ENCODE assay signal across 9 mouse cellular contexts in the genomic region with DNA sequence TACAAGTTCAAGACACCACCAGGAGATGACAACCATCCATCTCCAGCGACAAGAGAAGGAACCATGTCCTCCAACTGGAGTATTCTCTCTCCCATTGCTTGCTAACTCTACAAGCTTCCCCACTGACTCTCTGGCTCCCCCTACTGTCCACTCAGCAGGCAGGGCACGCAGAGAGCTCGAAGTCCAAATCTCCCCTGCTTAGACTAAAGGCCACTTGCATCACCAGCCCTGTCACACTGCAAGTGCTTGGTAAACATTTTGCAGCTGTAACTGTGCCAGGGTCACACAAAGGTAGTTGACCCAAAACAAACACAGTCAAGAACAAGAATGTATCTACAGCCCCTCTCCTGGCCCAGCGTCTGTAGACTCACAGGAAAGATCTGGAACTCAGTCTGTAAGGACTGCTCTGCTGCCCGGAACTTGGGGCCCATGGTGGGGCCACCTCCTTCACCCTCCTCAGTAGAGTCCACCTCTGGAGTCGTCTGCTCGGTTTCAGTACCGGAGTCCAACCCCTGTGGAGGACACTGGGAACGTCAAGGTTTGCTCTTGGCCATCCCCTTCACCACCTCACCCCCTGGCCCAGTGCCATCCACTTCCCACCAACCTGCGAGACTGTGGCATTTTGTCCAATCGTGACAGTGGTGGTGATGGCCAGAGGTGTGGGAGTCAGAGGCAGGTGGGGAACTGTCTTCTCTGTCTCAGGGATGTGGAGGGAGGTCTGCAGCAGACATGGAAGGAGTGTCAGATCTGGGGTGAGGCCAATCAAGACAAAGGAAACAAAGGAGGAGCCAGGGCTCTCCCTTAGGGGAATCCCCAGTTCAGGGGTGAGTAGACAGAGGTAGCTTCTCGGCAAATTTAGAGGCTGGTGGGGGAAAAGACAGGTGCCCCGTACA. TPM values are rescaled to one million over a fixed set of nuclear protein-coding genes. Genes with fewer than 3 reads are reported as not detected.
DNase-seq lines count a peak whose midpoint lies in the region; ATAC-seq and TF ChIP-seq lines count a peak whose summit lies in the region.
"Had no signal": no experiment of that assay in that cellular context is flagged by ENCODE, and none has a peak within 500 bp of the region (broad histone marks: within the 10 kb centered on the region; RNA-seq: fewer than 3 reads in every experiment).

No protein-coding gene starts in this region.

- H3K36me3 ChIP-seq in forebrain, embryonic 11.5 days (ENCODE audit: control insufficient read depth, insufficient read depth, low read length): no peaks in the 10 kb centered on the region
- H3K36me3 ChIP-seq in forebrain, embryonic 12.5 days (replicated peaks): no peaks in the 10 kb centered on the region
- H3K36me3 ChIP-seq in lung, embryonic 14.5 days (ENCODE audit: insufficient read depth): no peaks in the 10 kb centered on the region

- H3K9ac ChIP-seq in forebrain, embryonic 11.5 days (ENCODE audit: low read length): no peak overlapping the region
- H3K9ac ChIP-seq in forebrain, embryonic 12.5 days: no peak overlapping the region
- H3K9ac ChIP-seq in lung, embryonic 14.5 days: no peak overlapping the region

- ATAC-seq in forebrain, embryonic 11.5 days (replicated peaks; ENCODE audit: low FRiP score): no peak
- no peak for ATAC-seq in forebrain, embryonic 12.5 days (ENCODE audit: low FRiP score)
- ATAC-seq in erythroblast, adult 5-6 weeks (replicated peaks; ENCODE audit: low FRiP score, poor library complexity, severe bottlenecking): peak; percentile 65
- ATAC-seq in lung, embryonic 14.5 days (ENCODE audit: insufficient read depth): no peak

- DNase-seq in forebrain, embryonic 11.5 days (ENCODE audit: low spot score): peak; percentile 59
- DNase-seq in 416B (ENCODE audit: low read depth): peak; percentile 79
- peak; percentile 67 for DNase-seq in adrenal gland, postnatal 25 days
- DNase-seq in kidney, postnatal 14 days: peak; percentile 57
- DNase-seq in lung, embryonic 14.5 days: peak; percentile 46
- DNase-seq in spleen, postnatal 10 days (ENCODE audit: low spot score in 2 of 2): peak; percentile 35 to 63

- no peaks in the 10 kb centered on the region for H3K27me3 ChIP-seq in forebrain, embryonic 11.5 days (ENCODE audit: control insufficient read depth, insufficient read depth, low read length)
- H3K27me3 ChIP-seq in forebrain, embryonic 12.5 days: 0 out of 2 replicates have a peak, but pooled peaks cover 10% of the 10 kb centered on the region
- H3K27me3 ChIP-seq in lung, embryonic 14.5 days (ENCODE audit: insufficient read depth, low read length): no peaks in the 10 kb centered on the region

- H3K27ac ChIP-seq in forebrain, embryonic 11.5 days (ENCODE audit: low read depth, low read length): no peak overlapping the region
- no peak overlapping the region for H3K27ac ChIP-seq in forebrain, embryonic 12.5 days
- no peak overlapping the region for H3K27ac ChIP-seq in lung, embryonic 14.5 days (ENCODE audit: low read depth)

- H3K4me3 ChIP-seq in forebrain, embryonic 11.5 days (ENCODE audit: low read depth, low read length): no peak overlapping the region
- no peak overlapping the region for H3K4me3 ChIP-seq in forebrain, embryonic 12.5 days (replicated peaks)
- H3K4me3 ChIP-seq in lung, embryonic 14.5 days (ENCODE audit: low read depth, low read length): no peak overlapping the region

- TF ChIP-seq CTCF in lung, embryonic 14.5 days (IDR thresholded peaks at IDR 0.05; ENCODE audit: low read depth): peak; percentile 73

- no peaks in the 10 kb centered on the region for H3K4me1 ChIP-seq in forebrain, embryonic 11.5 days (replicated peaks; ENCODE audit: control insufficient read depth, insufficient read depth, low read length)
- H3K4me1 ChIP-seq in forebrain, embryonic 12.5 days: no peaks in the 10 kb centered on the region
- H3K4me1 ChIP-seq in lung, embryonic 14.5 days (ENCODE audit: insufficient read depth): no peaks in the 10 kb centered on the region

- no peak overlapping the region for H3K4me2 ChIP-seq in forebrain, embryonic 11.5 days (ENCODE audit: low read depth, low read length, severe bottlenecking)
- H3K4me2 ChIP-seq in forebrain, embryonic 12.5 days: no peak overlapping the region
- no peak overlapping the region for H3K4me2 ChIP-seq in lung, embryonic 14.5 days

- 77% methylated on average over 13 of the region's 13 CpGs for WGBS in forebrain, embryonic 11.5 days
- WGBS in forebrain, embryonic 12.5 days: 82% methylated on average over 13 of the region's 13 CpGs
- 60% methylated on average over 13 of the region's 13 CpGs for WGBS in lung, embryonic 14.5 days

- H3K9me3 ChIP-seq in forebrain, embryonic 11.5 days (ENCODE audit: control insufficient read depth, low read length): no peaks in the 10 kb centered on the region
- H3K9me3 ChIP-seq in forebrain, embryonic 12.5 days: 0 out of 2 replicates have a peak, but pooled peaks cover 5% of the 10 kb centered on the region
- H3K9me3 ChIP-seq in lung, embryonic 14.5 days (ENCODE audit: low read depth, low read length): no peaks in the 10 kb centered on the region; the same call in 1 of the 2 replicates

RNA-seq across cellular contexts. Expression of a gene that starts 10.4 kb away (rescaled TPM):
- 0.52 and 0.59 TPM in 2 replicates for polyA plus RNA-seq in forebrain, embryonic 11.5 days (2014; fragmentation: Nextera tagmentation; extraction: Ambion mirVana)
- 0.29 and 0.55 TPM in 2 replicates for polyA plus RNA-seq in forebrain, embryonic 12.5 days (2016; fragmentation: Nextera tagmentation; extraction: Ambion mirVana)
- 178 and 222 TPM in 2 replicates for total RNA-seq in adrenal gland, postnatal 25 days (2021)
- not detected in 2 replicates for total RNA-seq in erythroblast, adult 5-6 weeks (2015; ENCODE audit: low replicate concordance)
- 0.26 TPM in 1 of 2 replicates, not detected in the other for total RNA-seq in erythroblast, adult 5-6 weeks (2017; ENCODE audit: low replicate concordance)
- 0.22 and 0.26 TPM in 2 replicates for polyA plus RNA-seq in lung, embryonic 14.5 days (2014; fragmentation: Nextera tagmentation; extraction: Ambion mirVana)

RNA-seq across cellular contexts. Expression of a gene that starts 13.8 kb away (rescaled TPM):
- not detected in 2 replicates for polyA plus RNA-seq in forebrain, embryonic 11.5 days (2014; fragmentation: Nextera tagmentation; extraction: Ambion mirVana)
- not detected in 2 replicates for polyA plus RNA-seq in forebrain, embryonic 12.5 days (2016; fragmentation: Nextera tagmentation; extraction: Ambion mirVana)
- not detected in 2 replicates for total RNA-seq in adrenal gland, postnatal 25 days (2021)
- not detected in 2 replicates for total RNA-seq in erythroblast, adult 5-6 weeks (2015; ENCODE audit: low replicate concordance)
- not detected in 2 replicates for total RNA-seq in erythroblast, adult 5-6 weeks (2017; ENCODE audit: low replicate concordance)
- not detected in 2 replicates for polyA plus RNA-seq in lung, embryonic 14.5 days (2014; fragmentation: Nextera tagmentation; extraction: Ambion mirVana)
- polyA plus RNA-seq: limb, embryonic 14.5 days had no signal

RNA-seq across cellular contexts. Expression of a gene that starts 58.4 kb away (rescaled TPM):
- polyA plus RNA-seq in forebrain, embryonic 11.5 days (2014; fragmentation: Nextera tagmentation; extraction: Ambion mirVana): 15.4 and 19.8 TPM in 2 replicates
- polyA plus RNA-seq in forebrain, embryonic 12.5 days (2016; fragmentation: Nextera tagmentation; extraction: Ambion mirVana): 35.2 and 36.4 TPM in 2 replicates
- total RNA-seq in adrenal gland, postnatal 25 days (2021): 0.46 and 0.52 TPM in 2 replicates
- total RNA-seq in erythroblast, adult 5-6 weeks (2015; ENCODE audit: low replicate concordance): not detected in 2 replicates
- not detected in 2 replicates for total RNA-seq in erythroblast, adult 5-6 weeks (2017; ENCODE audit: low replicate concordance)
- polyA plus RNA-seq in lung, embryonic 14.5 days (2014; fragmentation: Nextera tagmentation; extraction: Ambion mirVana): 1.2 and 1.7 TPM in 2 replicates
